Mouse (Mus musculus) E14TG2a.4 (cell line): ENCODE results near the gene Oxct1.

Experiments
- CTCF ChIP-seq: conservative IDR thresholded peaks from 2 replicates; pipeline ENCODE4 v1.5.1; 2014; ENCODE audit warnings: low read length
- NANOG ChIP-seq: IDR thresholded peaks from 2 replicates; pipeline ENCODE4 v1.6.1; 2014; ENCODE audit warnings: borderline replicate concordance, low read length, mixed read lengths

- TF ChIP-seq CTCF (no peak), NANOG (no peak)
Measured at GRCm38 (mm10) chr15:4000536-4000935, 25.6 kb upstream of the Oxct1 start.
